Mouse (Mus musculus): ENCODE results near the gene Rgs13.
"Not testable (repeated sequence)": the region's sequence is repeated elsewhere in the genome, so short reads cannot be mapped to it uniquely, and the experiment has no call there.

Rgs13 gene

GRCm38 (mm10) chr1:144152184-144152525 is 25.0 kb downstream of the Rgs13 start:
- no peak for DNase-seq (ENCODE audit: low spot score in 2 of 2)

GRCm38 (mm10) chr1:144151401-144152183 is 25.6 kb downstream of the Rgs13 start:
- no peak for DNase-seq (ENCODE audit: low spot score in 2 of 2)

GRCm38 (mm10) chr1:144149997-144150396 is 27.2 kb downstream of the Rgs13 start:
- DNase-seq (ENCODE audit: low spot score in 2 of 2), result no peak

- DNase-seq (ENCODE audit: low spot score in 2 of 2), result not testable (repeated sequence)
These were observed 35.8 kb downstream of the Rgs13 start for GRCm38 (mm10) chr1:144141398-144141797.

- no peak for DNase-seq (ENCODE audit: low spot score in 2 of 2)
These were observed 37.3 kb downstream of the Rgs13 start for GRCm38 (mm10) chr1:144139847-144140246.

GRCm38 (mm10) chr1:144127965-144128364 is 49.2 kb downstream of the Rgs13 start:
- DNase-seq (ENCODE audit: low spot score in 2 of 2), result no peak

GRCm38 (mm10) chr1:144120042-144120441 is 57.1 kb downstream of the Rgs13 start:
- DNase-seq (ENCODE audit: low spot score in 2 of 2), result no peak

GRCm38 (mm10) chr1:144119456-144119855 is 57.7 kb downstream of the Rgs13 start:
- no peak for DNase-seq (ENCODE audit: low spot score in 2 of 2)

- no peak for DNase-seq (ENCODE audit: low spot score in 2 of 2)
These were observed 61.1 kb downstream of the Rgs13 start for GRCm38 (mm10) chr1:144115848-144116727.

GRCm38 (mm10) chr1:144113438-144114074 is 63.6 kb downstream of the Rgs13 start:
- DNase-seq (ENCODE audit: low spot score in 2 of 2), result no peak

- no peak for DNase-seq (ENCODE audit: low spot score in 2 of 2)
These were observed 64.2 kb downstream of the Rgs13 start for GRCm38 (mm10) chr1:144112946-144113345.

- no peak for DNase-seq (ENCODE audit: low spot score in 2 of 2)
These were observed 78.4 kb downstream of the Rgs13 start for GRCm38 (mm10) chr1:144098587-144099258.

GRCm38 (mm10) chr1:144090410-144090809 is 86.8 kb downstream of the Rgs13 start:
- DNase-seq (ENCODE audit: low spot score in 2 of 2), result no peak

All from spleen, postnatal 36 days (tissue).